ENCODE assay signal across 10 mouse cellular contexts in genomic region chr11:117134776-117135387, GRCm38 (mm10). TPM values are rescaled to one million over a fixed set of nuclear protein-coding genes. Genes with fewer than 3 reads are reported as not detected.
DNase-seq lines count a peak whose midpoint lies in the region; ATAC-seq and TF ChIP-seq lines count a peak whose summit lies in the region.
"Had no signal": no experiment of that assay in that cellular context is flagged by ENCODE, and none has a peak within 500 bp of the region (broad histone marks: within the 10 kb centered on the region; RNA-seq: fewer than 3 reads in every experiment).

No protein-coding gene starts in this region.

- H3K36me3 ChIP-seq in kidney, embryonic 15.5 days, result peaks cover 8% of the 10 kb centered on the region; the same call in 1 of the 2 replicates
- H3K36me3 ChIP-seq in ES-Bruce4 (ENCODE audit: control insufficient read depth, insufficient read depth, low read length, poor library complexity, severe bottlenecking), result no peaks in the 10 kb centered on the region
- H3K36me3 ChIP-seq in heart, embryonic 15.5 days, result no peaks in the 10 kb centered on the region; the same call in 1 of the 2 replicates

- peak overlapping the region; percentile 90 for H3K27ac ChIP-seq in kidney, embryonic 15.5 days
- H3K27ac ChIP-seq in ES-Bruce4 (ENCODE audit: insufficient read depth, low read length), result no peak overlapping the region
- peak overlapping the region; percentile 71 for H3K27ac ChIP-seq in heart, embryonic 15.5 days

- H3K4me1 ChIP-seq in kidney, embryonic 15.5 days, result peaks cover 53% of the 10 kb centered on the region
- peaks cover 6% of the 10 kb centered on the region for H3K4me1 ChIP-seq in ES-Bruce4 (ENCODE audit: control insufficient read depth, insufficient read depth, low read length)
- H3K4me1 ChIP-seq in heart, embryonic 15.5 days (replicated peaks), result peaks cover 59% of the 10 kb centered on the region

- H3K27me3 ChIP-seq in kidney, embryonic 15.5 days, result no peaks in the 10 kb centered on the region
- H3K27me3 ChIP-seq in ES-Bruce4 (ENCODE audit: control insufficient read depth, insufficient read depth, low read length, poor library complexity, severe bottlenecking), result no peaks in the 10 kb centered on the region
- no peaks in the 10 kb centered on the region for H3K27me3 ChIP-seq in heart, embryonic 15.5 days
- H3K27me3 ChIP-seq: Patski had no signal

- no peak for TF ChIP-seq POLR2A in ES-Bruce4 (IDR thresholded peaks at IDR 0.05; ENCODE audit: insufficient read depth, low read length)

- no peak for DNase-seq in kidney, adult 11 months
- DNase-seq in adrenal gland, postnatal 10 days, result peak; percentile 70
- DNase-seq in layer of hippocampus, adult 11-12 months (ENCODE audit: low spot score), result no peak
- DNase-seq in spleen, postnatal 10 days (ENCODE audit: low spot score in 2 of 2), result no peak
- DNase-seq: cerebellum, adult 11 months; thymus, postnatal 25 days had no signal

- H3K9me3 ChIP-seq in kidney, embryonic 15.5 days (replicated peaks), result no peaks in the 10 kb centered on the region
- H3K9me3 ChIP-seq in ES-Bruce4 (replicated peaks; ENCODE audit: control insufficient read depth, insufficient read depth, low read length, poor library complexity, severe bottlenecking), result no peaks in the 10 kb centered on the region
- H3K9me3 ChIP-seq in heart, embryonic 15.5 days (replicated peaks), result no peaks in the 10 kb centered on the region

- WGBS in kidney, embryonic 15.5 days, result 36% methylated on average over 23 of the region's 23 CpGs
- 59% methylated on average over 23 of the region's 23 CpGs for WGBS in heart, embryonic 15.5 days

- no peak overlapping the region for H3K9ac ChIP-seq in kidney, embryonic 15.5 days
- no peak overlapping the region for H3K9ac ChIP-seq in ES-Bruce4 (ENCODE audit: low read depth, poor library complexity, severe bottlenecking)
- H3K9ac ChIP-seq in heart, embryonic 15.5 days, result no peak overlapping the region

- TF ChIP-seq EP300 in ES-Bruce4 (IDR thresholded peaks at IDR 0.05; ENCODE audit: insufficient read depth, low read depth, low read length), result no peak

- H3K4me3 ChIP-seq in kidney, embryonic 15.5 days (replicated peaks), result peak overlapping the region; percentile 11; the same call in 1 of the 2 replicates
- 0 out of 2 replicates have a peak overlapping the region, but pooled peaks have one; percentile 4 for H3K4me3 ChIP-seq in ES-Bruce4 (ENCODE audit: low read depth, low read length)
- H3K4me3 ChIP-seq in heart, embryonic 15.5 days, result no peak overlapping the region

- peak overlapping the region; percentile 52 for H3K4me2 ChIP-seq in kidney, embryonic 15.5 days
- no peak overlapping the region; the same call in 1 of the 2 replicates for H3K4me2 ChIP-seq in heart, embryonic 15.5 days

- ATAC-seq in kidney, embryonic 15.5 days (replicated peaks; ENCODE audit: low FRiP score), result peak; percentile 87
- ATAC-seq in heart, embryonic 15.5 days (replicated peaks; ENCODE audit: insufficient number of reproducible peaks, insufficient read depth, low FRiP score, low read depth), result no peak
- ATAC-seq: Patski had no signal

- no peak for TF ChIP-seq CTCF in ES-Bruce4 (IDR thresholded peaks at IDR 0.05; ENCODE audit: low read depth, low read length)

RNA-seq across cellular contexts. Expression of gene Sec14l1, which starts 19.9 kb away (rescaled TPM):
- polyA plus RNA-seq in kidney, embryonic 15.5 days (2015; fragmentation: Nextera tagmentation; extraction: Ambion mirVana), result 66.5 and 69.0 TPM in 2 replicates
- polyA plus RNA-seq in ES-Bruce4 (2011; ENCODE audit: insufficient read depth, insufficient read length, low read depth, missing spikeins), result 77.5 and 77.7 TPM in 2 replicates
- total RNA-seq in adrenal gland, postnatal 10 days (2021), result 100 to 1,000 TPM; 101 to 113 TPM
- polyA plus RNA-seq in heart, embryonic 15.5 days (2015; fragmentation: Nextera tagmentation; extraction: Ambion mirVana), result 42.1 and 48.8 TPM in 2 replicates
